Mouse (Mus musculus) embryo, embryonic 11.5 days (tissue): Measurements from ENCODE around the gene Scarb2.
A peak's percentile ranks its signal among the peaks of the same experiment; 100 is the strongest.
"Not testable (repeated sequence)": the region's sequence is repeated elsewhere in the genome, so short reads cannot be mapped to it uniquely, and the experiment has no call there.

ENCODE experiments used
- DNase-seq: peaks from one replicate; pipeline ENCODE4 v3.0.0-alpha.2; 2012; ENCODE audit warnings: low read depth, low spot score

The Scarb2 gene

GRCm38 (mm10) chr5:92506733-92507132 lies at the start of gene Scarb2:
Gene Scarb2, minus strand, starts transcription at chr5:92506833.
- no peak for DNase-seq

- DNase-seq, result no peak
These were observed 49.3 kb upstream of the Scarb2 start for GRCm38 (mm10) chr5:92555905-92556304.

- no peak for DNase-seq
These were observed 48.4 kb upstream of the Scarb2 start, which contains the start of gene Fam47e for GRCm38 (mm10) chr5:92554891-92555511. Gene Fam47e, plus strand, starts transcription at chr5:92555069.

GRCm38 (mm10) chr5:92554443-92554842 lies 47.8 kb upstream of the Scarb2 start:
- no peak for DNase-seq

GRCm38 (mm10) chr5:92553939-92554338 lies 47.3 kb upstream of the Scarb2 start:
- no peak for DNase-seq

GRCm38 (mm10) chr5:92552611-92553010 lies 46.0 kb upstream of the Scarb2 start:
- no peak for DNase-seq

GRCm38 (mm10) chr5:92539698-92540097 lies 33.1 kb upstream of the Scarb2 start:
- DNase-seq, result no peak

GRCm38 (mm10) chr5:92524821-92525258 lies 18.2 kb upstream of the Scarb2 start:
- no peak for DNase-seq

- DNase-seq, result not testable (repeated sequence)
These were observed 14.5 kb upstream of the Scarb2 start for GRCm38 (mm10) chr5:92521131-92521530.

GRCm38 (mm10) chr5:92512066-92512465 lies 5.4 kb upstream of the Scarb2 start:
- DNase-seq, result no peak

- DNase-seq, result no peak
These were observed 4.6 kb upstream of the Scarb2 start for GRCm38 (mm10) chr5:92511256-92511655.

GRCm38 (mm10) chr5:92508853-92509252 lies 2.2 kb upstream of the Scarb2 start:
- no peak for DNase-seq

- no peak for DNase-seq
These were observed 318 bp downstream of the Scarb2 start for GRCm38 (mm10) chr5:92506301-92506729.

GRCm38 (mm10) chr5:92505402-92505865 lies 1.2 kb downstream of the Scarb2 start:
- DNase-seq, result peak; percentile 85

- no peak for DNase-seq
These were observed 1.8 kb downstream of the Scarb2 start for GRCm38 (mm10) chr5:92504676-92505400.

GRCm38 (mm10) chr5:92503856-92504618 lies 2.6 kb downstream of the Scarb2 start:
- DNase-seq, result no peak

- DNase-seq, result no peak
These were observed 3.2 kb downstream of the Scarb2 start for GRCm38 (mm10) chr5:92503356-92503847.

GRCm38 (mm10) chr5:92499378-92499777 lies 7.3 kb downstream of the Scarb2 start:
- no peak for DNase-seq

- no peak for DNase-seq
These were observed 8.0 kb downstream of the Scarb2 start for GRCm38 (mm10) chr5:92498661-92499060.

GRCm38 (mm10) chr5:92498225-92498624 lies 8.4 kb downstream of the Scarb2 start:
- no peak for DNase-seq

GRCm38 (mm10) chr5:92495771-92496409 lies 10.7 kb downstream of the Scarb2 start:
- no peak for DNase-seq
